Mouse (Mus musculus) embryonic fibroblast, embryonic 13.5 days (primary cell): ENCODE data around the gene 4930502E18Rik.

ENCODE experiments used
- CTCF ChIP-seq: IDR thresholded peaks from 2 replicates; pipeline ENCODE4 v1.5.1; 2011; ENCODE audit warnings: mild to moderate bottlenecking, control low read depth, low read length, moderate library complexity, borderline replicate concordance; ENCODE audit not compliant: insufficient read depth
- POLR2A ChIP-seq: IDR thresholded peaks from 2 replicates; pipeline ENCODE4 v1.6.1; 2011; ENCODE audit warnings: low read depth, mild to moderate bottlenecking, control low read depth, low read length, moderate library complexity

GRCm38 (mm10) chrX:53692065-53692464 is 32.6 kb upstream of the 4930502E18Rik start:
- TF ChIP-seq CTCF (no peak), POLR2A (no peak)
